Mouse (Mus musculus) forebrain, embryonic 15.5 days (tissue): ENCODE data around the gene Itpr1. TPM values are rescaled to one million over a fixed set of nuclear protein-coding genes. Genes with fewer than 3 reads are reported as not detected.
A peak's percentile ranks its signal among the peaks of the same experiment; 100 is the strongest.

ENCODE experiments used
- ATAC-seq: fragments of 200-750 bp; cut with Nextera tagmentation; replicated peaks from 2 replicates; pipeline ENCODE4 v1.8.0; 2017; ENCODE audit warnings: mild to moderate bottlenecking, moderate TSS enrichment, moderate library complexity
- H3K27ac ChIP-seq: fragments of 300-500 bp; sonication (generic); replicated peaks from 2 replicates; pipeline ENCODE4 v1.5.1; 2015; ENCODE audit warnings: mild to moderate bottlenecking, inconsistent platforms
- H3K27me3 ChIP-seq: fragments of 300-500 bp; sonication (generic); 2 replicates; pipeline ENCODE4 v1.6.1; 2015; ENCODE audit warnings: inconsistent platforms
- H3K36me3 ChIP-seq: fragments of 300-500 bp; sonication (generic); 2 replicates; pipeline ENCODE4 v1.6.1; 2015; ENCODE audit warnings: mild to moderate bottlenecking, inconsistent platforms
- H3K4me1 ChIP-seq: fragments of 300-500 bp; sonication (generic); 2 replicates; pipeline ENCODE4 v1.6.1; 2015; ENCODE audit warnings: inconsistent platforms
- H3K4me2 ChIP-seq: fragments of 300-500 bp; sonication (generic); replicated peaks from 2 replicates; pipeline ENCODE4 v1.6.1; 2015; ENCODE audit warnings: mild to moderate bottlenecking, inconsistent platforms
- H3K4me3 ChIP-seq: fragments of 300-500 bp; sonication (generic); 2 replicates; pipeline ENCODE4 v1.5.1; 2015; ENCODE audit warnings: mild to moderate bottlenecking, inconsistent platforms
- H3K9ac ChIP-seq: fragments of 300-500 bp; sonication (generic); replicated peaks from 2 replicates; pipeline ENCODE4 v1.6.1; 2015; ENCODE audit warnings: mild to moderate bottlenecking, inconsistent platforms
- H3K9me3 ChIP-seq: fragments of 300-500 bp; sonication (generic); 2 replicates; pipeline ENCODE4 v1.6.1; 2016; ENCODE audit warnings: inconsistent platforms
- WGBS: fragments of 180-500 bp; shearing (Covaris S2); methylation state at CpG from one replicate; pipeline ENCODE4 v1.1.7; 2015; ENCODE audit warnings: mixed read lengths; 5-methylcytosine and 5-hydroxymethylcytosine counted together
- polyA plus RNA-seq: library from polyadenylated mRNA; unstranded; fragments of >200 nt; fragmentation: Nextera tagmentation; extraction: Ambion mirVana; gene quantifications from 2 replicates; pipeline ENCODE4 v1.2.1, GENCODE M21; 2015

The Itpr1 gene
- polyA plus RNA-seq, 1 experiment from 2014 or later: 12.6 TPM

GRCm38 (mm10) chr6:108234536-108234935, 21.6 kb downstream of the Itpr1 start:
- 89% methylated on average over 6 of the region's 6 CpGs for WGBS
- Histone ChIP-seq H3K27ac (no peak overlapping the region), H3K9me3 (no peaks in the 10 kb centered on the region), H3K9ac (no peak overlapping the region), H3K4me1 (peaks cover 34% of the 10 kb centered on the region), H3K27me3 (no peaks in the 10 kb centered on the region), H3K36me3 (no peaks in the 10 kb centered on the region), H3K4me2 (no peak overlapping the region), H3K4me3 (no peak overlapping the region)
- ATAC-seq: no peak

- 47% methylated on average over 13 of the region's 13 CpGs for WGBS
Measured at GRCm38 (mm10) chr6:108235680-108236123, 22.8 kb downstream of the Itpr1 start.

GRCm38 (mm10) chr6:108236411-108236921, 23.6 kb downstream of the Itpr1 start:
- Histone ChIP-seq H3K9ac (no peak overlapping the region), H3K27ac (peak overlapping the region; percentile 90)
- 28% methylated on average over 9 of the region's 9 CpGs for WGBS

More at GRCm38 (mm10) chr6:108235680-108236123, 22.8 kb downstream of the Itpr1 start:
- peak overlapping the region; percentile 90 for H3K27ac ChIP-seq
- no peak for ATAC-seq
- no peaks in the 10 kb centered on the region for H3K36me3 ChIP-seq
- H3K4me2 ChIP-seq: no peak overlapping the region
- H3K27me3 ChIP-seq: no peaks in the 10 kb centered on the region
- peaks cover 38% of the 10 kb centered on the region for H3K4me1 ChIP-seq
- H3K9ac ChIP-seq: no peak overlapping the region
- H3K9me3 ChIP-seq: no peaks in the 10 kb centered on the region
- no peak overlapping the region for H3K4me3 ChIP-seq

GRCm38 (mm10) chr6:108236996-108237395, 24.1 kb downstream of the Itpr1 start:
- H3K36me3 ChIP-seq: no peaks in the 10 kb centered on the region
- H3K4me3 ChIP-seq: no peak overlapping the region
- peak overlapping the region; percentile 90 for H3K27ac ChIP-seq
- no peaks in the 10 kb centered on the region for H3K27me3 ChIP-seq
- no peak overlapping the region for H3K4me2 ChIP-seq
- peaks cover 44% of the 10 kb centered on the region for H3K4me1 ChIP-seq
- no peaks in the 10 kb centered on the region for H3K9me3 ChIP-seq
- 52% methylated on average over 8 of the region's 8 CpGs for WGBS
- no peak for ATAC-seq
- H3K9ac ChIP-seq: no peak overlapping the region

More at GRCm38 (mm10) chr6:108236411-108236921, 23.6 kb downstream of the Itpr1 start:
- no peaks in the 10 kb centered on the region for H3K9me3 ChIP-seq
- H3K36me3 ChIP-seq: no peaks in the 10 kb centered on the region
- no peaks in the 10 kb centered on the region for H3K27me3 ChIP-seq
- H3K4me2 ChIP-seq: no peak overlapping the region
- H3K4me1 ChIP-seq: peaks cover 44% of the 10 kb centered on the region
- ATAC-seq: peak; percentile 86
- H3K4me3 ChIP-seq: no peak overlapping the region

GRCm38 (mm10) chr6:108237585-108237984, 24.7 kb downstream of the Itpr1 start:
- Histone ChIP-seq H3K4me3 (no peak overlapping the region), H3K4me1 (peaks cover 46% of the 10 kb centered on the region), H3K27ac (peak overlapping the region; percentile 90), H3K4me2 (no peak overlapping the region), H3K9ac (no peak overlapping the region), H3K9me3 (no peaks in the 10 kb centered on the region), H3K36me3 (no peaks in the 10 kb centered on the region), H3K27me3 (no peaks in the 10 kb centered on the region)
- ATAC-seq: no peak
- 44% methylated on average over 8 of the region's 8 CpGs for WGBS

GRCm38 (mm10) chr6:108238011-108238410, 25.1 kb downstream of the Itpr1 start:
- H3K27ac ChIP-seq: peak overlapping the region; percentile 90
- WGBS: 87% methylated on average over 4 of the region's 4 CpGs

GRCm38 (mm10) chr6:108239056-108239455, 26.2 kb downstream of the Itpr1 start:
- ATAC-seq: no peak
- no peaks in the 10 kb centered on the region for H3K27me3 ChIP-seq
- 53% methylated on average over 4 of the region's 4 CpGs for whole genome bisulfite sequencing
- H3K4me1 ChIP-seq: peaks cover 43% of the 10 kb centered on the region
- no peak overlapping the region for H3K4me3 ChIP-seq
- no peak overlapping the region for H3K4me2 ChIP-seq
- no peak overlapping the region for H3K9ac ChIP-seq
- no peaks in the 10 kb centered on the region for H3K36me3 ChIP-seq
- no peak overlapping the region for H3K27ac ChIP-seq
- H3K9me3 ChIP-seq: no peaks in the 10 kb centered on the region

More at GRCm38 (mm10) chr6:108238011-108238410, 25.1 kb downstream of the Itpr1 start:
- H3K9ac ChIP-seq: no peak overlapping the region
- H3K36me3 ChIP-seq: no peaks in the 10 kb centered on the region
- H3K4me1 ChIP-seq: peaks cover 44% of the 10 kb centered on the region
- no peak overlapping the region for H3K4me3 ChIP-seq
- no peak for ATAC-seq
- no peaks in the 10 kb centered on the region for H3K27me3 ChIP-seq
- no peak overlapping the region for H3K4me2 ChIP-seq
- H3K9me3 ChIP-seq: no peaks in the 10 kb centered on the region

- Histone ChIP-seq H3K9ac (no peak overlapping the region), H3K36me3 (no peaks in the 10 kb centered on the region), H3K4me3 (no peak overlapping the region), H3K4me1 (peaks cover 43% of the 10 kb centered on the region), H3K9me3 (no peaks in the 10 kb centered on the region), H3K27ac (no peak overlapping the region), H3K27me3 (no peaks in the 10 kb centered on the region), H3K4me2 (no peak overlapping the region)
- 95% methylated on average over 1 of the region's 1 CpGs for WGBS
- ATAC-seq: no peak
Measured at GRCm38 (mm10) chr6:108240004-108240403, 27.1 kb downstream of the Itpr1 start.

- Histone ChIP-seq H3K27me3 (no peaks in the 10 kb centered on the region), H3K9me3 (no peaks in the 10 kb centered on the region), H3K4me3 (no peak overlapping the region), H3K9ac (no peak overlapping the region), H3K4me2 (no peak overlapping the region), H3K36me3 (no peaks in the 10 kb centered on the region), H3K4me1 (peaks cover 38% of the 10 kb centered on the region), H3K27ac (peak overlapping the region; percentile 53)
- no peak for ATAC-seq
- WGBS: 37% methylated on average over 5 of the region's 5 CpGs
Measured at GRCm38 (mm10) chr6:108240754-108241153, 27.9 kb downstream of the Itpr1 start.

GRCm38 (mm10) chr6:108244571-108244970, 31.7 kb downstream of the Itpr1 start:
- Histone ChIP-seq H3K9me3 (no peaks in the 10 kb centered on the region), H3K4me3 (no peak overlapping the region), H3K36me3 (no peaks in the 10 kb centered on the region), H3K4me2 (no peak overlapping the region), H3K4me1 (peaks cover 29% of the 10 kb centered on the region), H3K27me3 (no peaks in the 10 kb centered on the region), H3K9ac (no peak overlapping the region), H3K27ac (no peak overlapping the region)
- ATAC-seq: no peak
- 88% methylated on average over 8 of the region's 8 CpGs for WGBS

- Histone ChIP-seq H3K9me3 (no peaks in the 10 kb centered on the region), H3K27ac (no peak overlapping the region), H3K27me3 (no peaks in the 10 kb centered on the region), H3K4me2 (no peak overlapping the region), H3K9ac (no peak overlapping the region), H3K4me3 (no peak overlapping the region), H3K36me3 (no peaks in the 10 kb centered on the region), H3K4me1 (peaks cover 28% of the 10 kb centered on the region)
- ATAC-seq: no peak
- WGBS: 78% methylated on average over 3 of the region's 3 CpGs
Measured at GRCm38 (mm10) chr6:108246369-108247085, 33.6 kb downstream of the Itpr1 start.

GRCm38 (mm10) chr6:108247211-108247610, 34.3 kb downstream of the Itpr1 start:
- no peaks in the 10 kb centered on the region for H3K36me3 ChIP-seq
- H3K4me2 ChIP-seq: no peak overlapping the region
- no peak overlapping the region for H3K4me3 ChIP-seq
- no peaks in the 10 kb centered on the region for H3K27me3 ChIP-seq
- H3K4me1 ChIP-seq: peaks cover 28% of the 10 kb centered on the region
- WGBS: 81% methylated on average over 2 of the region's 3 CpGs
- H3K9me3 ChIP-seq: no peaks in the 10 kb centered on the region
- no peak for ATAC-seq
- 0 out of 2 replicates have a peak overlapping the region, but pooled peaks have one; percentile 87 for H3K27ac ChIP-seq
- H3K9ac ChIP-seq: no peak overlapping the region
